Mouse (Mus musculus) lung, adult 2 months (tissue): ENCODE data around the gene Ten1.

ENCODE experiments used
- CTCF ChIP-seq: fragments of 200-500 bp; IDR thresholded peaks from 2 replicates; pipeline ENCODE4 v1.5.1; 2011; ENCODE audit warnings: mild to moderate bottlenecking, low read length, control low read depth; ENCODE audit not compliant: insufficient read depth
- POLR2A ChIP-seq: fragments of 200-500 bp; IDR thresholded peaks from 2 replicates; pipeline ENCODE4 v1.6.1; 2011; ENCODE audit warnings: low read depth, mild to moderate bottlenecking, control low read depth, low read length, borderline replicate concordance; ENCODE audit errors: extremely low read depth

- TF ChIP-seq CTCF = no peak
- TF ChIP-seq POLR2A = no peak
Observed at GRCm38 (mm10) chr11:116247502-116248222, 49.0 kb downstream of the Ten1 start.
